Comparison of ENCODE assay signal across 7 mouse cellular contexts in the genomic region with DNA sequence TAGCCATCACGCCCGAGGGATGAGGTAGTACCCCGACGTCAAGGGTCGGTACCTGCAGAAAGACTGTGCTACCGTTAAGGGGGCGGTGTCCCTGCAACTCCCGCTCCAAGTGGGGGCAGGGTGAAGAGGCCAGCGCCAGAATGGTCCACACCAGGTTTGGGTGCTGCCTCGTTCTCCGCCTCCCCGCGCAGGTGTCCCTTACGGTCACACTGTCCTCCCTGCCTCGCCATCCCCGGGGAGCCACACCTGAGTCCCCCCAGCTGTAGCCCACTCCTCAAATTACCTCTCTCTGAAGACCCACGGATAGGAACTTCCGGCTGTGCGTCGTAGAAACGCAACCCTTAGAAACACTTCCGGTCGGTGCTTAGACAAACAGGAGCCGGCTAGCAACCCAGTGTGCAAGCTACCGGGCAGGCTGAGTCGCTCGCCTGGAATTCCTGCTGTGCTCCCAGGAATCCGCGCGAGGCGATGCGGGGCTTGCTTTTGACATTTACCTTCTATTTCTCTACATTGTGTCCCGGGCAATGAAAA. TPM values are rescaled to one million over a fixed set of nuclear protein-coding genes. Genes with fewer than 3 reads are reported as not detected.
DNase-seq lines count a peak whose midpoint lies in the region; ATAC-seq and TF ChIP-seq lines count a peak whose summit lies in the region.

Gene Dmap1 (minus strand): TSS at position 343 of the 531 bp plus-strand sequence.

- H3K4me2 ChIP-seq in intestine, embryonic 16.5 days (ENCODE audit: low read depth, low read length): peak within 1 kb of the TSS; percentile 82
- H3K4me2 ChIP-seq in midbrain, embryonic 12.5 days (replicated peaks): peak within 1 kb of the TSS; percentile 94

- H3K4me3 ChIP-seq in intestine, embryonic 16.5 days (ENCODE audit: low read length): peak within 1 kb of the TSS; percentile 90
- H3K4me3 ChIP-seq in midbrain, embryonic 12.5 days: peak within 1 kb of the TSS; percentile 90
- peak within 1 kb of the TSS; percentile 94 for H3K4me3 ChIP-seq in small intestine, adult 2 months (ENCODE audit: low read depth, low read length)

- DNase-seq in adrenal gland, adult 8-10 months: peak; percentile 65
- peak; percentile 81 for DNase-seq in embryo, embryonic 11.5 days (ENCODE audit: low read depth, low spot score)
- peak; percentile 60 to 76 for DNase-seq in gastrocnemius, postnatal 4 days (ENCODE audit: low spot score in 2 of 2)
- peak; percentile 86 for DNase-seq in left cerebral cortex, postnatal 4 days

- TF ChIP-seq CTCF in small intestine, adult 2 months (IDR thresholded peaks at IDR 0.05; ENCODE audit: extremely low read depth, insufficient read length, insufficient replicate concordance, low read depth, low read length): no peak

- H3K9me3 ChIP-seq in intestine, embryonic 16.5 days (ENCODE audit: control insufficient read depth, low read length): no peaks in the 10 kb centered on the region
- H3K9me3 ChIP-seq in midbrain, embryonic 12.5 days: no peaks in the 10 kb centered on the region

- WGBS in intestine, embryonic 16.5 days: under 1% methylated on average over 33 of the region's 33 CpGs
- under 1% methylated on average over 32 of the region's 33 CpGs for WGBS in midbrain, embryonic 12.5 days
- WGBS in small intestine, adult 2 months: under 1% methylated on average over 33 of the region's 33 CpGs

- no peaks in the 10 kb centered on the region for H3K27me3 ChIP-seq in intestine, embryonic 16.5 days (replicated peaks; ENCODE audit: control insufficient read depth, insufficient read depth, low read length)
- no peaks in the 10 kb centered on the region for H3K27me3 ChIP-seq in midbrain, embryonic 12.5 days
- no peaks in the 10 kb centered on the region for H3K27me3 ChIP-seq in small intestine, adult 2 months (ENCODE audit: control insufficient read depth, insufficient read depth, low read length)

- ATAC-seq in intestine, embryonic 16.5 days: peak; percentile 89
- peak; percentile 91 for ATAC-seq in midbrain, embryonic 12.5 days (ENCODE audit: low FRiP score, low read depth)

- peaks cover 8% of the 10 kb centered on the region for H3K36me3 ChIP-seq in intestine, embryonic 16.5 days (ENCODE audit: control insufficient read depth, insufficient read depth, low read length)
- peaks cover 28% of the 10 kb centered on the region for H3K36me3 ChIP-seq in midbrain, embryonic 12.5 days
- peaks cover 10% of the 10 kb centered on the region for H3K36me3 ChIP-seq in small intestine, adult 2 months (ENCODE audit: control insufficient read depth, insufficient read depth, low read length)

- TF ChIP-seq POLR2A in small intestine, adult 2 months (IDR thresholded peaks at IDR 0.05; ENCODE audit: low read depth, low read length): peak; percentile 55

- intact Hi-C loops in left cerebral cortex, postnatal 4 days (cut with DNase I): no loop called here

- H3K9ac ChIP-seq in intestine, embryonic 16.5 days (ENCODE audit: low read depth, low read length): peak within 1 kb of the TSS; percentile 93
- peak within 1 kb of the TSS; percentile 86 for H3K9ac ChIP-seq in midbrain, embryonic 12.5 days (replicated peaks)

- H3K4me1 ChIP-seq in intestine, embryonic 16.5 days (ENCODE audit: control insufficient read depth, insufficient read depth, low read length): peaks cover 5% of the 10 kb centered on the region; the same call in 1 of the 2 replicates
- peaks cover 16% of the 10 kb centered on the region for H3K4me1 ChIP-seq in midbrain, embryonic 12.5 days
- no peaks in the 10 kb centered on the region for H3K4me1 ChIP-seq in small intestine, adult 2 months (ENCODE audit: control insufficient read depth, insufficient read depth, insufficient read length, low read length)

- no peak within 1 kb of the TSS for H3K27ac ChIP-seq in intestine, embryonic 16.5 days (ENCODE audit: low read length)
- 0 out of 2 replicates have a peak within 1 kb of the TSS, but pooled peaks have one; percentile 46 for H3K27ac ChIP-seq in midbrain, embryonic 12.5 days (replicated peaks)
- peak within 1 kb of the TSS; percentile 7; the same call in 1 of the 2 replicates for H3K27ac ChIP-seq in small intestine, adult 2 months (ENCODE audit: insufficient read depth, low read depth, low read length)

RNA-seq across cellular contexts. Expression of gene Dmap1, which starts in this region (rescaled TPM):
- 10 to 100 TPM; 22.3 to 35.4 (median 31.1) TPM for total RNA-seq in adrenal gland, adult 8-10 months (2022)
- total RNA-seq in gastrocnemius, postnatal 4 days (2021): 10 to 100 TPM; 25.7 to 29.5 TPM
- polyA plus RNA-seq in intestine, embryonic 16.5 days (2015; fragmentation: Nextera tagmentation; extraction: Ambion mirVana): 40.7 and 45.0 TPM in 2 replicates
- total RNA-seq in left cerebral cortex, postnatal 4 days (2021): 10 to 100 TPM; 46.1 to 47.6 TPM
- 67.5 and 72.1 TPM in 2 replicates for polyA plus RNA-seq in midbrain, embryonic 12.5 days (2016; fragmentation: Nextera tagmentation; extraction: Ambion mirVana)
- polyA plus RNA-seq in small intestine, adult 2 months (2012; rRNA removed): 8.5 and 20.5 TPM in 2 replicates
